Mouse (Mus musculus): ENCODE results near the gene Rfwd3. TPM values are rescaled to one million over a fixed set of nuclear protein-coding genes. Genes with fewer than 3 reads are reported as not detected.
"Not testable (repeated sequence)": the region's sequence is repeated elsewhere in the genome, so short reads cannot be mapped to it uniquely, and the experiment has no call there.

Rfwd3 gene
- total RNA-seq, 2 experiments from 2014 or later, result 22.3 to 23.2 TPM

- DNase-seq (ENCODE audit: low spot score in 2 of 2), result no peak
Measured at GRCm38 (mm10) chr8:111291733-111292132, 8.3 kb downstream of the Rfwd3 start.

- no peak for DNase-seq (ENCODE audit: low spot score in 2 of 2)
Measured at GRCm38 (mm10) chr8:111290586-111290985, 9.4 kb downstream of the Rfwd3 start.

- DNase-seq (ENCODE audit: low spot score in 2 of 2), result no peak
Measured at GRCm38 (mm10) chr8:111285603-111286002, 14.4 kb downstream of the Rfwd3 start.

GRCm38 (mm10) chr8:111282093-111282492 lies 17.9 kb downstream of the Rfwd3 start:
- DNase-seq (ENCODE audit: low spot score in 2 of 2), result no peak

- no peak for DNase-seq (ENCODE audit: low spot score in 2 of 2)
Measured at GRCm38 (mm10) chr8:111268277-111268676, 31.7 kb downstream of the Rfwd3 start.

GRCm38 (mm10) chr8:111266161-111266560 lies 33.9 kb downstream of the Rfwd3 start:
- DNase-seq (ENCODE audit: low spot score in 2 of 2), result not testable (repeated sequence)

GRCm38 (mm10) chr8:111264693-111265220 lies 35.3 kb downstream of the Rfwd3 start:
- no peak for DNase-seq (ENCODE audit: low spot score in 2 of 2)

- no peak for DNase-seq (ENCODE audit: low spot score in 2 of 2)
Measured at GRCm38 (mm10) chr8:111261981-111262381, 38.0 kb downstream of the Rfwd3 start.

- DNase-seq (ENCODE audit: low spot score in 2 of 2), result no peak
Measured at GRCm38 (mm10) chr8:111260251-111260650, 39.8 kb downstream of the Rfwd3 start.

GRCm38 (mm10) chr8:111259408-111259741 lies 40.6 kb downstream of the Rfwd3 start:
- no peak for DNase-seq (ENCODE audit: low spot score in 2 of 2)

GRCm38 (mm10) chr8:111258631-111259407 lies 41.2 kb downstream of the Rfwd3 start, which contains the start of gene Glg1:
TSS of gene Glg1 (minus strand) at chr8:111259216.
- DNase-seq (ENCODE audit: low spot score in 2 of 2), result peak; percentile 86 to 92

GRCm38 (mm10) chr8:111258010-111258630 lies 41.9 kb downstream of the Rfwd3 start:
- DNase-seq (ENCODE audit: low spot score in 2 of 2), result no peak

- no peak for DNase-seq (ENCODE audit: low spot score in 2 of 2)
Measured at GRCm38 (mm10) chr8:111252487-111253112, 47.4 kb downstream of the Rfwd3 start.

- no peak for DNase-seq (ENCODE audit: low spot score in 2 of 2)
Measured at GRCm38 (mm10) chr8:111250111-111250510, 49.9 kb downstream of the Rfwd3 start.

- DNase-seq (ENCODE audit: low spot score in 2 of 2), result no peak
Measured at GRCm38 (mm10) chr8:111248136-111248535, 51.9 kb downstream of the Rfwd3 start.

- not testable (repeated sequence) for DNase-seq (ENCODE audit: low spot score in 2 of 2)
Measured at GRCm38 (mm10) chr8:111246864-111247263, 53.2 kb downstream of the Rfwd3 start.

- no peak for DNase-seq (ENCODE audit: low spot score in 2 of 2)
Measured at GRCm38 (mm10) chr8:111246287-111246830, 53.7 kb downstream of the Rfwd3 start.

GRCm38 (mm10) chr8:111237301-111237700 lies 62.7 kb downstream of the Rfwd3 start:
- no peak for DNase-seq (ENCODE audit: low spot score in 2 of 2)

GRCm38 (mm10) chr8:111233730-111234129 lies 66.3 kb downstream of the Rfwd3 start:
- DNase-seq (ENCODE audit: low spot score in 2 of 2), result no peak

- peak; percentile 16 to 21 for DNase-seq (ENCODE audit: low spot score in 2 of 2)
Measured at GRCm38 (mm10) chr8:111224153-111224552, 75.9 kb downstream of the Rfwd3 start.
